ENCODE assay signal across 7 mouse cellular contexts in the genomic region with DNA sequence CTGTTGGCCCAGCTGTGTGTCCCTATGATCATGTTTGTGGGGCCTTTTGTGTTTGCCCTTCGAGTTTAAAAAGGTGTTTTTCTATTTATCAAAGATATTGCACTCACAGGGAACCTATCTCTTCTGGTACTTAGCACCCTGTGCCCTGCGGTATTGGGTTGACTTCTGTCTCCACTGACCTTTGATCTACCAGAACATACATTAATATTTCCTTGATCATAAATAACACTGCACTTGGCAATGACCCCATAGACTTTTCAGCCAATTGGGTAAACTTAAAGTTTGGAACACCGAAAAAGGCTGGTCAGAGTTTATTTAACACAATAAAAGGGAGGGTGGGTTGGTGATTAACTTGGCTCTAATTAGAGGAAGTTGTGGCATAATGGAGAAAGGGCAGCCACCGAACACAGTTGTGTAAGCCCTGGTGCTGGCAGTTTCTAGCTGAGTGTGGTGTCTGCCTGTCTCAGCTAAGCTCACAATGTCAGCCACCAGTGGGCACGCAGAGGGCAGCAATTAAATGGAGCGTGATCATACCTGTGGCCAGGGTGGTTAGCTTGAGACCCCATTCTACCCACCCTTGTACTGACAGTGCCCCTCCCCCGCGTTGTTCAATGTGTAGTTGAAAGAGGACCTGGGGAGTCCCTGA. TPM values are rescaled to one million over a fixed set of nuclear protein-coding genes. Genes with fewer than 3 reads are reported as not detected.
DNase-seq lines count a peak whose midpoint lies in the region; ATAC-seq and TF ChIP-seq lines count a peak whose summit lies in the region.

No protein-coding gene starts in this region.

- H3K27ac ChIP-seq in embryonic facial prominence, embryonic 15.5 days (replicated peaks) = no peak overlapping the region
- peak overlapping the region; percentile 51 for H3K27ac ChIP-seq in liver, postnatal 0 days (ENCODE audit: low read depth)
- no peak overlapping the region for H3K27ac ChIP-seq in neural tube, embryonic 15.5 days (replicated peaks)

- no peak overlapping the region for H3K9ac ChIP-seq in embryonic facial prominence, embryonic 15.5 days
- no peak overlapping the region for H3K9ac ChIP-seq in liver, postnatal 0 days (replicated peaks)
- no peak overlapping the region for H3K9ac ChIP-seq in neural tube, embryonic 15.5 days (replicated peaks)

- H3K4me1 ChIP-seq in embryonic facial prominence, embryonic 15.5 days = 0 out of 2 replicates have a peak, but pooled peaks cover 3% of the 10 kb centered on the region
- peaks cover 12% of the 10 kb centered on the region for H3K4me1 ChIP-seq in liver, postnatal 0 days (ENCODE audit: insufficient read depth)
- H3K4me1 ChIP-seq in neural tube, embryonic 15.5 days = peaks cover 8% of the 10 kb centered on the region

- DNase-seq in retina, postnatal 1 day = peak; percentile 3
- DNase-seq in retina, embryonic 14.5 days (ENCODE audit: low spot score) = no peak
- DNase-seq in kidney, adult 11 months = peak; percentile 44
- peak; percentile 42 for DNase-seq in liver, postnatal 0 days
- DNase-seq in frontal cortex, postnatal 25 days (ENCODE audit: low spot score in 2 of 2) = no peak

- peak overlapping the region; percentile 45; the same call in 1 of the 2 replicates for H3K4me3 ChIP-seq in embryonic facial prominence, embryonic 15.5 days (replicated peaks)
- peak overlapping the region; percentile 48; the same call in 1 of the 2 replicates for H3K4me3 ChIP-seq in liver, postnatal 0 days (ENCODE audit: low read depth, low read length)
- peak overlapping the region; percentile 42; the same call in 1 of the 2 replicates for H3K4me3 ChIP-seq in neural tube, embryonic 15.5 days (replicated peaks)

- H3K27me3 ChIP-seq in embryonic facial prominence, embryonic 15.5 days = no peaks in the 10 kb centered on the region
- no peaks in the 10 kb centered on the region for H3K27me3 ChIP-seq in liver, postnatal 0 days (ENCODE audit: insufficient read depth, low read length)
- H3K27me3 ChIP-seq in neural tube, embryonic 15.5 days (replicated peaks) = no peaks in the 10 kb centered on the region; the same call in 1 of the 2 replicates

- no peak for TF ChIP-seq EP300 in liver, postnatal 0 days (IDR thresholded peaks at IDR 0.05; ENCODE audit: low read depth)

- peak overlapping the region; percentile 88 for H3K4me2 ChIP-seq in embryonic facial prominence, embryonic 15.5 days (replicated peaks)
- peak overlapping the region; percentile 93 for H3K4me2 ChIP-seq in liver, postnatal 0 days (ENCODE audit: low read depth, low read length)
- peak overlapping the region; percentile 86 for H3K4me2 ChIP-seq in neural tube, embryonic 15.5 days

- H3K9me3 ChIP-seq in embryonic facial prominence, embryonic 15.5 days (replicated peaks) = no peaks in the 10 kb centered on the region
- H3K9me3 ChIP-seq in liver, postnatal 0 days (ENCODE audit: low read length) = no peaks in the 10 kb centered on the region
- no peaks in the 10 kb centered on the region for H3K9me3 ChIP-seq in neural tube, embryonic 15.5 days (replicated peaks)

- TF ChIP-seq CTCF in liver, postnatal 0 days (IDR thresholded peaks at IDR 0.05; ENCODE audit: low read depth) = no peak

- no peak for ATAC-seq in embryonic facial prominence, embryonic 15.5 days (ENCODE audit: insufficient number of reproducible peaks, low FRiP score, low TSS enrichment, low read depth)
- peak; percentile 76 for ATAC-seq in liver, postnatal 0 days
- no peak for ATAC-seq in neural tube, embryonic 15.5 days (ENCODE audit: low FRiP score)

- no peaks in the 10 kb centered on the region for H3K36me3 ChIP-seq in embryonic facial prominence, embryonic 15.5 days
- H3K36me3 ChIP-seq in liver, postnatal 0 days (replicated peaks; ENCODE audit: insufficient read depth, low read length) = no peaks in the 10 kb centered on the region
- no peaks in the 10 kb centered on the region for H3K36me3 ChIP-seq in neural tube, embryonic 15.5 days

- 66% methylated on average over 8 of the region's 8 CpGs for WGBS in embryonic facial prominence, embryonic 15.5 days
- WGBS in liver, postnatal 0 days (ENCODE audit: insufficient replicate concordance) = 48% methylated on average over 8 of the region's 8 CpGs
- 65% methylated on average over 8 of the region's 8 CpGs for WGBS in neural tube, embryonic 15.5 days

RNA-seq across cellular contexts. Expression of gene Zdhhc13, which starts 38.5 kb away (rescaled TPM):
- polyA plus RNA-seq in embryonic facial prominence, embryonic 15.5 days (2015; fragmentation: Nextera tagmentation; extraction: Ambion mirVana) = 29.9 and 33.7 TPM in 2 replicates
- polyA plus RNA-seq in liver, postnatal 0 days (2015; fragmentation: Nextera tagmentation; extraction: Ambion mirVana) = 8.2 and 10.3 TPM in 2 replicates
- polyA plus RNA-seq in neural tube, embryonic 15.5 days (2015; fragmentation: Nextera tagmentation; extraction: Ambion mirVana) = 36.5 and 39.2 TPM in 2 replicates

Comparison
In these comparisons a context has a peak if more than half of its experiments do, and no peak if none do; other contexts are left out.
1. DNase-seq: peak in retina, postnatal 1 day (single experiment), kidney, adult 11 months (single experiment) and liver, postnatal 0 days (single experiment); none in retina, embryonic 14.5 days (single experiment) and frontal cortex, postnatal 25 days (0 of 2).
2. Peak in every context shown above with its lines, with median percentiles within 50 percentile points of each other: H3K4me2 ChIP-seq and H3K4me3 ChIP-seq.